Mouse (Mus musculus) urinary bladder, postnatal 14 days (tissue): ENCODE data around the gene Ank3.

Experiments
- DNase-seq: peaks from one replicate; pipeline ENCODE4 v3.0.0; 2021; ENCODE audit warnings: low spot score

Gene Ank3

GRCm38 (mm10) chr10:69927012-69927411 lies 528.4 kb downstream of the Ank3 start:
- no peak for DNase-seq

GRCm38 (mm10) chr10:69928358-69928757 lies 529.8 kb downstream of the Ank3 start:
- DNase-seq, result no peak

GRCm38 (mm10) chr10:69930503-69930902 lies 531.9 kb downstream of the Ank3 start:
- DNase-seq, result peak; percentile 53

- no peak for DNase-seq
Observed at GRCm38 (mm10) chr10:69936443-69937067, 538.0 kb downstream of the Ank3 start.

- no peak for DNase-seq
Observed at GRCm38 (mm10) chr10:69937291-69937921, 538.8 kb downstream of the Ank3 start.

- no peak for DNase-seq
Observed at GRCm38 (mm10) chr10:69939144-69939543, 540.6 kb downstream of the Ank3 start.

GRCm38 (mm10) chr10:69939966-69940365 lies 541.4 kb downstream of the Ank3 start:
- no peak for DNase-seq

GRCm38 (mm10) chr10:69941001-69941400 lies 542.4 kb downstream of the Ank3 start:
- DNase-seq, result no peak

- peak; percentile 26 for DNase-seq
Observed at GRCm38 (mm10) chr10:69944845-69945244, 546.3 kb downstream of the Ank3 start.

- DNase-seq, result no peak
Observed at GRCm38 (mm10) chr10:69945870-69946269, 547.3 kb downstream of the Ank3 start.

GRCm38 (mm10) chr10:69946271-69946670 lies 547.7 kb downstream of the Ank3 start:
- DNase-seq, result no peak

- DNase-seq, result no peak
Observed at GRCm38 (mm10) chr10:69947093-69947492, 548.5 kb downstream of the Ank3 start.

GRCm38 (mm10) chr10:69950236-69950918 lies 551.8 kb downstream of the Ank3 start:
- no peak for DNase-seq

GRCm38 (mm10) chr10:69950919-69951236 lies 552.3 kb downstream of the Ank3 start:
- no peak for DNase-seq

GRCm38 (mm10) chr10:69951426-69951825 lies 552.9 kb downstream of the Ank3 start:
- no peak for DNase-seq

- DNase-seq, result no peak
Observed at GRCm38 (mm10) chr10:69952316-69952715, 553.7 kb downstream of the Ank3 start.

GRCm38 (mm10) chr10:69954657-69955267 lies 556.2 kb downstream of the Ank3 start:
- no peak for DNase-seq

- peak; percentile 69 for DNase-seq
Observed at GRCm38 (mm10) chr10:69962226-69962625, 563.7 kb downstream of the Ank3 start.

- no peak for DNase-seq
Observed at GRCm38 (mm10) chr10:69962976-69963375, 564.4 kb downstream of the Ank3 start.

GRCm38 (mm10) chr10:69964611-69965010 lies 566.0 kb downstream of the Ank3 start:
- peak; percentile 47 for DNase-seq

- DNase-seq, result no peak
Observed at GRCm38 (mm10) chr10:69965085-69965484, 566.5 kb downstream of the Ank3 start.

- no peak for DNase-seq
Observed at GRCm38 (mm10) chr10:69967994-69968393, 569.4 kb downstream of the Ank3 start.

- no peak for DNase-seq
Observed at GRCm38 (mm10) chr10:69979636-69980035, 581.1 kb downstream of the Ank3 start.
